Mouse (Mus musculus) CD8-positive naive resting alpha-beta T cell, adult 2 months (primary cell): ENCODE measurements around the gene Pgap3.
"Not testable (repeated sequence)": the region's sequence is repeated elsewhere in the genome, so short reads cannot be mapped to it uniquely, and the experiment has no call there.

ENCODE experiments used
- DNase-seq, 2 experiments: peaks; one replicate each; pipeline ENCODE4 v3.0.0; 2022; ENCODE audit warnings: low read depth in 2 of 2, low spot score in 2 of 2

Gene Pgap3

GRCm38 (mm10) chr11:98383261-98384030 lies 16.8 kb downstream of the Pgap3 start, which contains the start of gene Tcap:
Tcap (plus strand) TSS chr11:98383811.
- DNase-seq, result no peak

GRCm38 (mm10) chr11:98382405-98382804 lies 17.9 kb downstream of the Pgap3 start:
- DNase-seq, result not testable (repeated sequence)

- DNase-seq, result no peak
Measured at GRCm38 (mm10) chr11:98381651-98382050, 18.6 kb downstream of the Pgap3 start.

- no peak for DNase-seq
Measured at GRCm38 (mm10) chr11:98380106-98380505, 20.2 kb downstream of the Pgap3 start.

- no peak for DNase-seq
Measured at GRCm38 (mm10) chr11:98379379-98379778, 20.9 kb downstream of the Pgap3 start.

- no peak for DNase-seq
Measured at GRCm38 (mm10) chr11:98377787-98378186, 22.5 kb downstream of the Pgap3 start.

- no peak for DNase-seq
Measured at GRCm38 (mm10) chr11:98376756-98377155, 23.5 kb downstream of the Pgap3 start.

- no peak for DNase-seq
Measured at GRCm38 (mm10) chr11:98374266-98374665, 26.0 kb downstream of the Pgap3 start.

- DNase-seq, result no peak
Measured at GRCm38 (mm10) chr11:98373244-98373643, 27.0 kb downstream of the Pgap3 start.

- peak; percentile 54 to 65 for DNase-seq
Measured at GRCm38 (mm10) chr11:98372406-98372805, 27.9 kb downstream of the Pgap3 start.

GRCm38 (mm10) chr11:98371556-98372240 lies 28.6 kb downstream of the Pgap3 start:
- no peak for DNase-seq

GRCm38 (mm10) chr11:98370588-98370987 lies 29.7 kb downstream of the Pgap3 start:
- no peak for DNase-seq

GRCm38 (mm10) chr11:98369337-98369736 lies 31.0 kb downstream of the Pgap3 start:
- no peak for DNase-seq

- DNase-seq, result no peak
Measured at GRCm38 (mm10) chr11:98367863-98368186, 32.5 kb downstream of the Pgap3 start.

- DNase-seq, result peak in 1 of 2 experiments; percentile 28
Measured at GRCm38 (mm10) chr11:98367171-98367862, 33.0 kb downstream of the Pgap3 start.

GRCm38 (mm10) chr11:98366290-98366689 lies 34.0 kb downstream of the Pgap3 start:
- no peak for DNase-seq

GRCm38 (mm10) chr11:98364410-98364809 lies 35.9 kb downstream of the Pgap3 start:
- no peak for DNase-seq

GRCm38 (mm10) chr11:98363817-98364216 lies 36.5 kb downstream of the Pgap3 start:
- DNase-seq, result no peak

GRCm38 (mm10) chr11:98360866-98361521 lies 39.3 kb downstream of the Pgap3 start:
- no peak for DNase-seq

GRCm38 (mm10) chr11:98358161-98359083 lies 41.9 kb downstream of the Pgap3 start, which contains the start of gene Stard3:
Stard3 (plus strand) TSS chr11:98358368.
- peak; percentile 82 to 87 for DNase-seq
